Mouse (Mus musculus) fat pad, adult 2 months (tissue): Measurements from ENCODE around the gene Polr3f.

Experiments used
- DNase-seq: peaks from one replicate; pipeline ENCODE4 v3.0.0-alpha.2; 2011; ENCODE audit warnings: low read depth, low spot score; ENCODE audit errors: extremely low read depth

The Polr3f gene

GRCm38 (mm10) chr2:144526981-144527820 lies at the start of gene Polr3f, which contains the start of gene Dzank1:
Gene Polr3f (plus strand): TSS chr2:144527718.
Gene Dzank1 (minus strand): TSS chr2:144527414.
- DNase-seq = peak; percentile 42

- DNase-seq = no peak
Observed at GRCm38 (mm10) chr2:144479421-144479820, 48.1 kb upstream of the Polr3f start.

- no peak for DNase-seq
Observed at GRCm38 (mm10) chr2:144484084-144484483, 43.4 kb upstream of the Polr3f start.

GRCm38 (mm10) chr2:144485439-144485838 lies 42.1 kb upstream of the Polr3f start:
- no peak for DNase-seq

GRCm38 (mm10) chr2:144487476-144487875 lies 40.0 kb upstream of the Polr3f start:
- no peak for DNase-seq

GRCm38 (mm10) chr2:144489342-144489741 lies 38.2 kb upstream of the Polr3f start:
- no peak for DNase-seq

GRCm38 (mm10) chr2:144502134-144502533 lies 25.4 kb upstream of the Polr3f start:
- DNase-seq = no peak

- DNase-seq = no peak
Observed at GRCm38 (mm10) chr2:144514619-144515018, 12.9 kb upstream of the Polr3f start.

GRCm38 (mm10) chr2:144519772-144520171 lies 7.7 kb upstream of the Polr3f start:
- peak; percentile 64 for DNase-seq

- no peak for DNase-seq
Observed at GRCm38 (mm10) chr2:144525856-144526255, 1.7 kb upstream of the Polr3f start.

- no peak for DNase-seq
Observed at GRCm38 (mm10) chr2:144527821-144528174, 280 bp downstream of the Polr3f start.

- DNase-seq = no peak
Observed at GRCm38 (mm10) chr2:144537123-144537522, 9.6 kb downstream of the Polr3f start.

- DNase-seq = no peak
Observed at GRCm38 (mm10) chr2:144541246-144541645, 13.7 kb downstream of the Polr3f start.

- DNase-seq = no peak
Observed at GRCm38 (mm10) chr2:144543670-144544069, 16.2 kb downstream of the Polr3f start.

- no peak for DNase-seq
Observed at GRCm38 (mm10) chr2:144544630-144545029, 17.1 kb downstream of the Polr3f start.

- DNase-seq = no peak
Observed at GRCm38 (mm10) chr2:144545061-144545460, 17.5 kb downstream of the Polr3f start.

- DNase-seq = no peak
Observed at GRCm38 (mm10) chr2:144545481-144545880, 18.0 kb downstream of the Polr3f start.

- no peak for DNase-seq
Observed at GRCm38 (mm10) chr2:144547559-144547958, 20.0 kb downstream of the Polr3f start.

GRCm38 (mm10) chr2:144550529-144550928 lies 23.0 kb downstream of the Polr3f start, which contains the start of gene Rbbp9:
Gene Rbbp9 (minus strand): TSS chr2:144550869.
- DNase-seq = no peak

GRCm38 (mm10) chr2:144553905-144554304 lies 26.4 kb downstream of the Polr3f start:
- no peak for DNase-seq

- no peak for DNase-seq
Observed at GRCm38 (mm10) chr2:144555286-144555819, 27.8 kb downstream of the Polr3f start.

- DNase-seq = peak; percentile 68
Observed at GRCm38 (mm10) chr2:144555820-144556552, 28.5 kb downstream of the Polr3f start, which contains the start of gene Sec23b. Gene Sec23b (plus strand): TSS chr2:144556229.
